Comparison of ENCODE assay signal across 13 mouse cellular contexts in the genomic region with DNA sequence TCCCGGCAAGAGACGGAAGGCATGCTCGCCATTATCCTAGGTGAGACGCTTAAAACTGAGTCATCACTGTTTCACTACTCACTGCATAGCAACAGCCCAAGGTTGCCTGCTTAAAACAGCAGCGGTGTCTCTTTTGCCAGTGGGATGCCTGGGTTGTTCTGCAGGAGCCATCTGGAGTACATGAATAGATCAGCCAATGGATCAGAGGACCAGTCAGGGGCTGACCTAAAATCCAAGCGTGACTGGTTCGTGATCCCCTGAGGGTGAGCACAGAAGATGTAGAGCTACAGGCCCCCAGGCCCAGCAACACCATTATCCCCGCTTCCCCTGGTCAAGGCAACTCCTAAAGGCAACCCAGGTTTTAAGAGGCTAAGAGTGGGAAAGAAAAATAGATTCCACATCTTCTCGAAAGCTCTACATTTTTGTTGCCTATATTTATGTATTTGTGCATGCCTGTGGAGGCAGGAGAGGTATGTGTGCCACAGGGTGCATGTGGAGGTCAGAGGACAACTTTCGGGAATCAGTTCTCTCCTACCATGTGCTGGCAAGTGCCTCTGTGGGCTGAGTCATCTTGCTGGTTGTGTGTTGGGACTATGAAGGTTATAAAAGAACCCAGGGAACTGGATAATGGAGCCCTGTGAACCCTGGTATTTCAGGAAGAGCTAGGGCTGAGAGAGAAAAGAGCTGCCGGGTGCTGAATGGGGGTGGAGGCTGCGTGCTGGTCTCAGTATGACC. TPM values are rescaled to one million over a fixed set of nuclear protein-coding genes. Genes with fewer than 3 reads are reported as not detected.
DNase-seq lines count a peak whose midpoint lies in the region; ATAC-seq and TF ChIP-seq lines count a peak whose summit lies in the region.
"Had no signal": no experiment of that assay in that cellular context is flagged by ENCODE, and none has a peak within 500 bp of the region (broad histone marks: within the 10 kb centered on the region; RNA-seq: fewer than 3 reads in every experiment).

No protein-coding gene starts in this region.

- DNase-seq in forebrain, postnatal 0 days, result no peak
- DNase-seq in right cerebral cortex, adult 2 months (ENCODE audit: low spot score in 2 of 2), result peak; percentile 20 to 45
- DNase-seq in right cerebral cortex, postnatal 14 days, result no peak
- DNase-seq in frontal cortex, postnatal 36 days (ENCODE audit: low spot score in 2 of 2), result peak; percentile 36
- DNase-seq in telencephalon, adult 2 months (ENCODE audit: low read depth, low spot score), result peak; percentile 19
- DNase-seq in c-Kit-positive CD71-positive TER-119-positive erythroid progenitor cells, embryonic 14.5 days (ENCODE audit: low spot score), result no peak
- DNase-seq: lung, postnatal 14 days; thymus, adult 2 months had no signal

- no peak overlapping the region for H3K4me2 ChIP-seq in forebrain, embryonic 12.5 days
- no peak overlapping the region for H3K4me2 ChIP-seq in forebrain, postnatal 0 days (ENCODE audit: low read depth)
- H3K4me2 ChIP-seq in liver, embryonic 12.5 days, result no peak overlapping the region

- no peak overlapping the region for H3K4me3 ChIP-seq in forebrain, embryonic 12.5 days (replicated peaks)
- no peak overlapping the region for H3K4me3 ChIP-seq in forebrain, postnatal 0 days (ENCODE audit: low read depth, low read length)
- H3K4me3 ChIP-seq in liver, embryonic 12.5 days, result no peak overlapping the region

- no peaks in the 10 kb centered on the region for H3K9me3 ChIP-seq in forebrain, embryonic 12.5 days
- no peaks in the 10 kb centered on the region for H3K9me3 ChIP-seq in forebrain, postnatal 0 days (ENCODE audit: low read length)
- H3K9me3 ChIP-seq in liver, embryonic 12.5 days (replicated peaks), result no peaks in the 10 kb centered on the region

- H3K27ac ChIP-seq in forebrain, embryonic 12.5 days, result 0 out of 2 replicates have a peak overlapping the region, but pooled peaks have one; percentile 13
- H3K27ac ChIP-seq in forebrain, postnatal 0 days (ENCODE audit: low read depth, low read length), result no peak overlapping the region
- no peak overlapping the region for H3K27ac ChIP-seq in liver, embryonic 12.5 days

- H3K9ac ChIP-seq in forebrain, embryonic 12.5 days, result no peak overlapping the region
- no peak overlapping the region for H3K9ac ChIP-seq in forebrain, postnatal 0 days
- H3K9ac ChIP-seq in liver, embryonic 12.5 days, result no peak overlapping the region

- TF ChIP-seq CTCF in forebrain, postnatal 0 days (IDR thresholded peaks at IDR 0.05; ENCODE audit: low read depth), result no peak

- H3K4me1 ChIP-seq in forebrain, embryonic 12.5 days, result peaks cover 10% of the 10 kb centered on the region
- no peaks in the 10 kb centered on the region for H3K4me1 ChIP-seq in forebrain, postnatal 0 days (ENCODE audit: insufficient read depth)
- H3K4me1 ChIP-seq in liver, embryonic 12.5 days, result no peaks in the 10 kb centered on the region

- no peaks in the 10 kb centered on the region for H3K27me3 ChIP-seq in forebrain, embryonic 12.5 days
- no peaks in the 10 kb centered on the region for H3K27me3 ChIP-seq in forebrain, postnatal 0 days (ENCODE audit: insufficient read depth, low read length)
- no peaks in the 10 kb centered on the region for H3K27me3 ChIP-seq in liver, embryonic 12.5 days (replicated peaks)

- no peak for ATAC-seq in forebrain, embryonic 12.5 days (ENCODE audit: low FRiP score)
- no peak for ATAC-seq in forebrain, postnatal 0 days
- no peak for ATAC-seq in liver, embryonic 12.5 days

- H3K36me3 ChIP-seq in forebrain, embryonic 12.5 days (replicated peaks), result no peaks in the 10 kb centered on the region
- no peaks in the 10 kb centered on the region for H3K36me3 ChIP-seq in forebrain, postnatal 0 days (ENCODE audit: insufficient read depth)
- no peaks in the 10 kb centered on the region for H3K36me3 ChIP-seq in liver, embryonic 12.5 days

- 68% methylated on average over 12 of the region's 12 CpGs for WGBS in forebrain, embryonic 12.5 days
- 71% methylated on average over 12 of the region's 12 CpGs for WGBS in forebrain, postnatal 0 days
- WGBS in liver, embryonic 12.5 days (ENCODE audit: insufficient replicate concordance), result 67% methylated on average over 12 of the region's 12 CpGs

RNA-seq across cellular contexts. Expression of gene Gm6993, which starts 3.5 kb away (rescaled TPM):
- not detected in 2 replicates for polyA plus RNA-seq in forebrain, embryonic 12.5 days (2016; fragmentation: Nextera tagmentation; extraction: Ambion mirVana)
- total RNA-seq in forebrain, postnatal 0 days (2014; rRNA removed), result not detected in 2 replicates
- not detected in 2 replicates for polyA plus RNA-seq in forebrain, postnatal 0 days (2015; fragmentation: Nextera tagmentation; extraction: Ambion mirVana)
- not detected in 2 replicates for polyA plus RNA-seq in liver, embryonic 12.5 days (2016; fragmentation: Nextera tagmentation; extraction: Ambion mirVana)
- total RNA-seq: layer of hippocampus, postnatal 14 days; neutrophil, adult 5-6 weeks had no signal
- polyA plus RNA-seq: heart, embryonic 14.5 days; thymus, adult 2 months had no signal

RNA-seq across cellular contexts. Expression of gene Lamb1, which starts 28.0 kb away (rescaled TPM):
- polyA plus RNA-seq in forebrain, embryonic 12.5 days (2016; fragmentation: Nextera tagmentation; extraction: Ambion mirVana), result 25.7 and 26.1 TPM in 2 replicates
- total RNA-seq in forebrain, postnatal 0 days (2014; rRNA removed), result 25.3 and 33.4 TPM in 2 replicates
- 10.2 and 12.1 TPM in 2 replicates for polyA plus RNA-seq in forebrain, postnatal 0 days (2015; fragmentation: Nextera tagmentation; extraction: Ambion mirVana)
- polyA plus RNA-seq in liver, embryonic 12.5 days (2016; fragmentation: Nextera tagmentation; extraction: Ambion mirVana), result 8.3 and 8.6 TPM in 2 replicates

Comparison
In these comparisons a context has a peak if more than half of its experiments do, and no peak if none do; other contexts are left out.
1. DNase-seq: peak in right cerebral cortex, adult 2 months (2 of 2), frontal cortex, postnatal 36 days (2 of 2) and telencephalon, adult 2 months (single experiment); none in forebrain, postnatal 0 days (single experiment), right cerebral cortex, postnatal 14 days (single experiment) and c-Kit-positive CD71-positive TER-119-positive erythroid progenitor cells, embryonic 14.5 days (single experiment).